Mouse (Mus musculus): ENCODE measurements at regions not wholly inside any gene's neighbourhood (a gene's known extent, or its start where the extent isn't known, plus 50 kb on each side); places are given as distances from the start of the nearest gene placed in this dataset.

DNA sequence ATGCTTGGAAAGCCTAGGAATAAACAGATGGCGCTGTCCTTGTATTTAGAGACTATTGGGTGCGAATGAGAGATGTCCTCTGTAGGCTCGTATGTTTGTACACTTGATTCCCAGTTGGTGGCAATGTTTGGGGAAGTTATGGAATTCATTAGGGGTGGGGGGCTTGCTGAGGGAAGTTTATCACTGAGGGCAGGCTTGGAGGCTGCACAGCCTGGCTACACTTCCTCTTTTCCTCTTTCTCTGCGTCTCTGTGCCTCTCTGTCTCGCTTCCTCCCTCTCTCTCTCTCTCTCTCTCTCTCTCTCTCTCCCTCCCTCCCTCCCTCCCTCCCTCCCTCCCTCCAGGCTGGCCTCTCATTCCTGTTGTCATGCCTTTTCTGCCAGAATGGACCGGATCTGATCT lies 104.2 kb upstream of the Arid2 start:
- Histone ChIP-seq H3K27me3 (replicated peaks; ENCODE audit: control insufficient read depth, insufficient read depth, low read length) (no peaks in the 10 kb centered on the region), H3K9ac (ENCODE audit: low read depth, low read length) (no peak overlapping the region), H3K4me2 (no peak overlapping the region), H3K27ac (ENCODE audit: low read depth, low read length) (no peak overlapping the region), H3K9me3 (ENCODE audit: control insufficient read depth, low read length) (no peaks in the 10 kb centered on the region), H3K4me1 (replicated peaks; ENCODE audit: control insufficient read depth, insufficient read depth, low read length) (no peaks in the 10 kb centered on the region), H3K36me3 (ENCODE audit: control insufficient read depth, insufficient read depth, low read length) (no peaks in the 10 kb centered on the region), H3K4me3 (ENCODE audit: low read depth, low read length) (no peak overlapping the region)
- DNase-seq (ENCODE audit: low spot score) (no peak), ATAC-seq (replicated peaks; ENCODE audit: low FRiP score) (no peak)
- 45% methylated on average over 6 of the region's 6 CpGs for WGBS

DNA sequence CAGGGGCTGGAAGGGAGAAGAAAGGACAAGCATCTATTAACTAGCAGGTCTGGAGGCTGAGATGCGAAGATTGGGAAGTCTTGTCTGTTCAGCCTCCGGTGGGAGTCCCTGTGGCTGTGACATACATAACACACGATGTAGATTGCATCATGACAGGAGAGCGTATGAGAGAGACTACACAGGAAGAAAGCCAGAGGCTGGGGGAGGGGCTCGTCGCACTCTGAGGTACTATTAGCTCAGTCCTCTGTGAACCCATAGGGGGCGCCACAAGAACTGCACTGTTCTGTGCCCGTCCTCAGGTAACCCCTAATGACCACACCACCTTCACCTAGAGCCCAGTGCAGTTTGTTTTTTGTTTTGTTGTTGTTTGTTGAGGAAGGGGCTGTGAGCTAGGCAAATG lies 102.7 kb upstream of the Arid2 start:
- WGBS: 49% methylated on average over 8 of the region's 8 CpGs
- Histone ChIP-seq H3K9ac (ENCODE audit: low read depth, low read length) (no peak overlapping the region), H3K9me3 (ENCODE audit: control insufficient read depth, low read length) (no peaks in the 10 kb centered on the region), H3K4me3 (ENCODE audit: low read depth, low read length) (no peak overlapping the region), H3K4me2 (no peak overlapping the region), H3K36me3 (ENCODE audit: control insufficient read depth, insufficient read depth, low read length) (no peaks in the 10 kb centered on the region), H3K4me1 (replicated peaks; ENCODE audit: control insufficient read depth, insufficient read depth, low read length) (no peaks in the 10 kb centered on the region), H3K27me3 (replicated peaks; ENCODE audit: control insufficient read depth, insufficient read depth, low read length) (no peaks in the 10 kb centered on the region), H3K27ac (ENCODE audit: low read depth, low read length) (no peak overlapping the region)
- DNase-seq (ENCODE audit: low spot score) (no peak), ATAC-seq (replicated peaks; ENCODE audit: low FRiP score) (0 out of 2 replicates have a peak, but pooled peaks have one; percentile 53)

GRCm38 (mm10) chr15:96185429-96185828 lies 101.9 kb upstream of the Arid2 start:
- Histone ChIP-seq H3K36me3 (ENCODE audit: control insufficient read depth, insufficient read depth, low read length) (no peaks in the 10 kb centered on the region), H3K4me3 (ENCODE audit: low read depth, low read length) (no peak overlapping the region), H3K9me3 (ENCODE audit: control insufficient read depth, low read length) (no peaks in the 10 kb centered on the region), H3K27me3 (replicated peaks; ENCODE audit: control insufficient read depth, insufficient read depth, low read length) (no peaks in the 10 kb centered on the region), H3K4me2 (no peak overlapping the region), H3K4me1 (replicated peaks; ENCODE audit: control insufficient read depth, insufficient read depth, low read length) (no peaks in the 10 kb centered on the region), H3K9ac (ENCODE audit: low read depth, low read length) (no peak overlapping the region), H3K27ac (ENCODE audit: low read depth, low read length) (no peak overlapping the region)
- DNase-seq (ENCODE audit: low spot score): no peak
- 41% methylated on average over 4 of the region's 4 CpGs for WGBS
- ATAC-seq (replicated peaks; ENCODE audit: low FRiP score): no peak

GRCm38 (mm10) chr15:96185901-96186300 lies 101.4 kb upstream of the Arid2 start:
- 40% methylated on average over 5 of the region's 6 CpGs for WGBS
- no peaks in the 10 kb centered on the region for H3K36me3 ChIP-seq (ENCODE audit: control insufficient read depth, insufficient read depth, low read length)
- H3K27ac ChIP-seq (ENCODE audit: low read depth, low read length): no peak overlapping the region
- H3K4me3 ChIP-seq (ENCODE audit: low read depth, low read length): no peak overlapping the region
- H3K27me3 ChIP-seq (replicated peaks; ENCODE audit: control insufficient read depth, insufficient read depth, low read length): no peaks in the 10 kb centered on the region
- DNase-seq (ENCODE audit: low spot score) (no peak), ATAC-seq (replicated peaks; ENCODE audit: low FRiP score) (no peak)
- H3K9me3 ChIP-seq (ENCODE audit: control insufficient read depth, low read length): no peaks in the 10 kb centered on the region
- no peak overlapping the region for H3K9ac ChIP-seq (ENCODE audit: low read depth, low read length)
- H3K4me1 ChIP-seq (replicated peaks; ENCODE audit: control insufficient read depth, insufficient read depth, low read length): no peaks in the 10 kb centered on the region
- H3K4me2 ChIP-seq: no peak overlapping the region

DNA sequence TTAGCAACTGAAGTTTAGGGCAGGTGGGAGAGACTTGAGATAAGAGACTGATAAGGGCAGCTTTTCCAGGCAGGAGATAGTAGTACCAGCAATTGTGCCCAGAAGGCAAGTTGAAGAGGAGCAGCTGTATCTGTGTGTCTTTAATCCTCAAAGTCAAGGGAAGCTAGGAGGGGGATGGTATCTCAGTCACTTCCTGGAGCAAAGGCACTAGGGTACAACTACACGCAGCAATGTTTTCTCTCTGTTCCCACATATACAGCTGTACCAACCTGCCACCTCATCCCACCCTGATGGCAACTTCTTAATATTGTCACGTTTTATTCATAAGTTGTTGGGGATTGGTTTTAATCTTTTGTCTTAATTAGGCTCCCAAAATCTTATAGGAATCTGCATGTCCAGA lies 97.8 kb upstream of the Arid2 start:
- H3K4me1 ChIP-seq (replicated peaks; ENCODE audit: control insufficient read depth, insufficient read depth, low read length): no peaks in the 10 kb centered on the region
- H3K27me3 ChIP-seq (replicated peaks; ENCODE audit: control insufficient read depth, insufficient read depth, low read length): no peaks in the 10 kb centered on the region
- H3K4me2 ChIP-seq: no peak overlapping the region
- DNase-seq (ENCODE audit: low spot score) (no peak), ATAC-seq (replicated peaks; ENCODE audit: low FRiP score) (no peak)
- WGBS: 66% methylated on average over 2 of the region's 2 CpGs
- H3K27ac ChIP-seq (ENCODE audit: low read depth, low read length): no peak overlapping the region
- no peak overlapping the region for H3K9ac ChIP-seq (ENCODE audit: low read depth, low read length)
- no peaks in the 10 kb centered on the region for H3K36me3 ChIP-seq (ENCODE audit: control insufficient read depth, insufficient read depth, low read length)
- H3K4me3 ChIP-seq (ENCODE audit: low read depth, low read length): no peak overlapping the region
- no peaks in the 10 kb centered on the region for H3K9me3 ChIP-seq (ENCODE audit: control insufficient read depth, low read length)

DNA sequence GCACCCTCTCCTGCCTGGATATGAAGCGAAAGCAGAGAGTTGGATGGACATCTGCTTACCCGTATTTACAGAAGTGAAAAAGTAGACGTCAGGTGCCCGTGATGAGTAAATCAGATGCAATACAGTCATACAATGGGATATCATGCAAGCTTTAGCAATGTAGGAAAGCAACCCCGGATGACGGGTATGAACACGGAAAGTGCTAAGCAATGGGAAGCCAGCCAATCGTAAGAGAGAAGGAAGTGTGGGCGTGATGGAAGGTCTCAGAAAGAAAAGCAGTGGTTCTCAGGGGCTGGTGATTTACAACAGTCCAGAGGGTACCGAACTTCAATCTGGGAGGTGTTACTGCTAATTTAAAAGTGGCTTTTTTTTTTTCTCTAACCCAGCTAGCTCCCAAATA lies 89.9 kb upstream of the Arid2 start:
- no peaks in the 10 kb centered on the region for H3K9me3 ChIP-seq (ENCODE audit: control insufficient read depth, low read length)
- H3K4me2 ChIP-seq: no peak overlapping the region
- H3K9ac ChIP-seq (ENCODE audit: low read depth, low read length): no peak overlapping the region
- no peak for DNase-seq (ENCODE audit: low spot score)
- H3K27me3 ChIP-seq (replicated peaks; ENCODE audit: control insufficient read depth, insufficient read depth, low read length): no peaks in the 10 kb centered on the region
- 74% methylated on average over 10 of the region's 10 CpGs for WGBS
- no peak overlapping the region for H3K27ac ChIP-seq (ENCODE audit: low read depth, low read length)
- H3K4me3 ChIP-seq (ENCODE audit: low read depth, low read length): no peak overlapping the region
- no peak for ATAC-seq (replicated peaks; ENCODE audit: low FRiP score)
- no peaks in the 10 kb centered on the region for H3K4me1 ChIP-seq (replicated peaks; ENCODE audit: control insufficient read depth, insufficient read depth, low read length)
- no peaks in the 10 kb centered on the region for H3K36me3 ChIP-seq (ENCODE audit: control insufficient read depth, insufficient read depth, low read length)

- ATAC-seq (replicated peaks; ENCODE audit: low FRiP score) (no peak), DNase-seq (ENCODE audit: low spot score) (no peak)
- H3K9me3 ChIP-seq (ENCODE audit: control insufficient read depth, low read length): no peaks in the 10 kb centered on the region
- H3K9ac ChIP-seq (ENCODE audit: low read depth, low read length): no peak overlapping the region
- 64% methylated on average over 5 of the region's 5 CpGs for WGBS
- H3K36me3 ChIP-seq (ENCODE audit: control insufficient read depth, insufficient read depth, low read length): no peaks in the 10 kb centered on the region
- H3K4me2 ChIP-seq: no peak overlapping the region
- no peak overlapping the region for H3K27ac ChIP-seq (ENCODE audit: low read depth, low read length)
- no peak overlapping the region for H3K4me3 ChIP-seq (ENCODE audit: low read depth, low read length)
- H3K27me3 ChIP-seq (replicated peaks; ENCODE audit: control insufficient read depth, insufficient read depth, low read length): no peaks in the 10 kb centered on the region
- H3K4me1 ChIP-seq (replicated peaks; ENCODE audit: control insufficient read depth, insufficient read depth, low read length): no peaks in the 10 kb centered on the region
Measured at GRCm38 (mm10) chr15:96197932-96198331, 89.4 kb upstream of the Arid2 start.

DNA sequence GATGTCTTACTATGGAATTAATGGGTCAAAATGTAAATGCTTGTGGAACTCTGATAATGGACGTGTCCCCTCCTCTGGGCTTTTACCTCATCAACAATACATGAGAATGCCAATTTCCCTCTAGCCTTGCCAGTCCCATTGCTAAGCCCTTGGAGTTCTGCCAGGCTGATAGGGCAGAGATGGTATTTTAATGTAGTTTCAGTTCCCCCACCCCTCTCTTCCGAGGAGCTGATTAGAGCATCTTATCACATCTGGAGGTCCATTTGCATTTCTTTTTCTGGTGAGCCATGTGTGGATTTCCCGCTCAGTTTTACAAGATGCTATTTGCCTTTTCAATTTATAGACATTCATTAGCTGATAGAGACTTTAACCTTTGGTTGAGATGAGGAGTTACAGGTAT lies 86.0 kb upstream of the Arid2 start:
- Histone ChIP-seq H3K36me3 (ENCODE audit: control insufficient read depth, insufficient read depth, low read length) (no peaks in the 10 kb centered on the region), H3K4me1 (replicated peaks; ENCODE audit: control insufficient read depth, insufficient read depth, low read length) (no peaks in the 10 kb centered on the region), H3K27ac (ENCODE audit: low read depth, low read length) (no peak overlapping the region), H3K9ac (ENCODE audit: low read depth, low read length) (no peak overlapping the region), H3K4me2 (no peak overlapping the region), H3K9me3 (ENCODE audit: control insufficient read depth, low read length) (no peaks in the 10 kb centered on the region), H3K4me3 (ENCODE audit: low read depth, low read length) (no peak overlapping the region), H3K27me3 (replicated peaks; ENCODE audit: control insufficient read depth, insufficient read depth, low read length) (no peaks in the 10 kb centered on the region)
- ATAC-seq (replicated peaks; ENCODE audit: low FRiP score) (no peak), DNase-seq (ENCODE audit: low spot score) (no peak)
- 73% methylated on average over 3 of the region's 3 CpGs for WGBS

DNA sequence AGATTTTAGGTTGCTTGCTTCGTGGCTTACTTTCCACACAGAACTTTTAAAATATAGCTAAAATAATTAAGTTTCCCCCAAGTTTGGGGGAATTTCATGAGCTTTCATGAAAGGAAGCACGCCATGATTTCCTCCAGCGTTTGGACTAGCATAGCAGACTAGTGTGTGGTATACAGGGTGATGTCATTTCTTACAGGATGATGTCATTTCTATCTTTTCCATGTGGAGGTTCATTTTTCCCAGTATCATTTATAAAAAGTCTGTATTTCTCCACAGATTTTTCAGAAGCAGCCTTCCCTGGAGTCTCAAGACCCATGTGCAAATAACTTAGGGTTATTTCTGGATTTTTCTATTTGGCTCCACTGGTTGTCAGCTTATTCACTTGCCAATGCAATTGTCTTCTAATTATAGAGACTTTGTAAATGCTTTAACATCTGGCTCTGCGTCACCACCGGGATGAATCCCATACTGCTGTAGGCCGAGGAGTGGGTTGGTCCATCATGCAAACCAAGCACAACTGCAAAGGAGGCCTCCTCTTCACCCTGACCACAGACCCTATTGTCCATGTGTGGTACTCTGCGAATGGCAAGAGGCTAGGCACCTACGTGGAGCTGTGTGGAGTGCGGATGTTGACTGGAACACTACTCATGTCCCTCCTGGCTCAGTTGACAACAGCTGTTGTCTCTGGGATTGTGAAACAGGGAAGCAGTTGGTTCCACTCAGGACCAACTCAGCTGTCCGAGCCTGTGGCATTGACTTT lies 85.4 kb upstream of the Arid2 start:
- Histone ChIP-seq H3K9ac (ENCODE audit: low read depth, low read length) (no peak overlapping the region), H3K4me3 (ENCODE audit: low read depth, low read length) (no peak overlapping the region), H3K4me1 (replicated peaks; ENCODE audit: control insufficient read depth, insufficient read depth, low read length) (no peaks in the 10 kb centered on the region), H3K27ac (ENCODE audit: low read depth, low read length) (no peak overlapping the region), H3K36me3 (ENCODE audit: control insufficient read depth, insufficient read depth, low read length) (no peaks in the 10 kb centered on the region), H3K4me2 (no peak overlapping the region), H3K9me3 (ENCODE audit: control insufficient read depth, low read length) (no peaks in the 10 kb centered on the region), H3K27me3 (replicated peaks; ENCODE audit: control insufficient read depth, insufficient read depth, low read length) (no peaks in the 10 kb centered on the region)
- ATAC-seq (replicated peaks; ENCODE audit: low FRiP score): no peak
- 85% methylated on average over 10 of the region's 10 CpGs for WGBS
- no peak for DNase-seq (ENCODE audit: low spot score)

Data from liver, embryonic 11.5 days (tissue).